Mouse (Mus musculus): ENCODE results near the gene Syndig1. TPM values are rescaled to one million over a fixed set of nuclear protein-coding genes. Genes with fewer than 3 reads are reported as not detected.

Syndig1 gene
- total RNA-seq, 2 experiments from 2014 or later: not detected

GRCm38 (mm10) chr2:149872496-149872895, 43.5 kb downstream of the Syndig1 start:
- no peak for DNase-seq (ENCODE audit: low spot score)
- intact Hi-C loops (cut with DNase I): no loop called here

- DNase-seq (ENCODE audit: low spot score): no peak
- intact Hi-C loops (cut with DNase I): no loop called here
These were observed 44.3 kb downstream of the Syndig1 start for GRCm38 (mm10) chr2:149873346-149873745.

GRCm38 (mm10) chr2:149877954-149878353, 48.9 kb downstream of the Syndig1 start:
- intact Hi-C loops (cut with DNase I): no loop called here
- DNase-seq (ENCODE audit: low spot score): no peak

- intact Hi-C loops (cut with DNase I): no loop called here
- no peak for DNase-seq (ENCODE audit: low spot score)
These were observed 58.6 kb downstream of the Syndig1 start for GRCm38 (mm10) chr2:149887634-149888033.

GRCm38 (mm10) chr2:149891647-149892046, 62.6 kb downstream of the Syndig1 start:
- intact Hi-C loops (cut with DNase I): no loop called here
- no peak for DNase-seq (ENCODE audit: low spot score)

GRCm38 (mm10) chr2:149896337-149896736, 67.3 kb downstream of the Syndig1 start:
- DNase-seq (ENCODE audit: low spot score): no peak
- intact Hi-C loops (cut with DNase I): no loop called here

- no peak for DNase-seq (ENCODE audit: low spot score)
- intact Hi-C loops (cut with DNase I): no loop called here
These were observed 70.6 kb downstream of the Syndig1 start for GRCm38 (mm10) chr2:149899615-149900014.

GRCm38 (mm10) chr2:149900606-149901005, 71.6 kb downstream of the Syndig1 start:
- DNase-seq (ENCODE audit: low spot score): no peak
- intact Hi-C loops (cut with DNase I): no loop called here

GRCm38 (mm10) chr2:149904405-149904804, 75.4 kb downstream of the Syndig1 start:
- DNase-seq (ENCODE audit: low spot score): no peak
- intact Hi-C loops (cut with DNase I): no loop called here

- intact Hi-C loops (cut with DNase I): no loop called here
- DNase-seq (ENCODE audit: low spot score): no peak
These were observed 77.7 kb downstream of the Syndig1 start for GRCm38 (mm10) chr2:149906694-149907093.

GRCm38 (mm10) chr2:149917162-149917561, 88.2 kb downstream of the Syndig1 start:
- intact Hi-C loops (cut with DNase I): no loop called here
- DNase-seq (ENCODE audit: low spot score): no peak

GRCm38 (mm10) chr2:149923561-149923960, 94.5 kb downstream of the Syndig1 start:
- intact Hi-C loops (cut with DNase I): no loop called here
- no peak for DNase-seq (ENCODE audit: low spot score)

- intact Hi-C loops (cut with DNase I): no loop called here
- DNase-seq (ENCODE audit: low spot score): no peak
These were observed 96.9 kb downstream of the Syndig1 start for GRCm38 (mm10) chr2:149925911-149926310.

GRCm38 (mm10) chr2:149927001-149927400, 98.0 kb downstream of the Syndig1 start:
- DNase-seq (ENCODE audit: low spot score): no peak
- intact Hi-C loops (cut with DNase I): no loop called here

- intact Hi-C loops (cut with DNase I): no loop called here
- DNase-seq (ENCODE audit: low spot score): no peak
These were observed 98.5 kb downstream of the Syndig1 start for GRCm38 (mm10) chr2:149927481-149927880.

- DNase-seq (ENCODE audit: low spot score): no peak
- intact Hi-C loops (cut with DNase I): no loop called here
These were observed 101.0 kb downstream of the Syndig1 start for GRCm38 (mm10) chr2:149929986-149930385.

- intact Hi-C loops (cut with DNase I): no loop called here
- no peak for DNase-seq (ENCODE audit: low spot score)
These were observed 102.1 kb downstream of the Syndig1 start for GRCm38 (mm10) chr2:149931111-149931510.

GRCm38 (mm10) chr2:149932095-149932494, 103.1 kb downstream of the Syndig1 start:
- intact Hi-C loops (cut with DNase I): no loop called here
- DNase-seq (ENCODE audit: low spot score): no peak

- no peak for DNase-seq (ENCODE audit: low spot score)
- intact Hi-C loops (cut with DNase I): no loop called here
These were observed 104.4 kb downstream of the Syndig1 start for GRCm38 (mm10) chr2:149933247-149933898.

- DNase-seq (ENCODE audit: low spot score): no peak
- intact Hi-C loops (cut with DNase I): no loop called here
These were observed 105.1 kb downstream of the Syndig1 start for GRCm38 (mm10) chr2:149934139-149934538.

GRCm38 (mm10) chr2:149938829-149939228, 109.8 kb downstream of the Syndig1 start:
- intact Hi-C loops (cut with DNase I): no loop called here
- no peak for DNase-seq (ENCODE audit: low spot score)

GRCm38 (mm10) chr2:149939586-149939985, 110.6 kb downstream of the Syndig1 start:
- intact Hi-C loops (cut with DNase I): no loop called here
- no peak for DNase-seq (ENCODE audit: low spot score)

All from heart, postnatal 25 days (tissue).